ENCODE assay signal across 20 mouse cellular contexts in the genomic region with DNA sequence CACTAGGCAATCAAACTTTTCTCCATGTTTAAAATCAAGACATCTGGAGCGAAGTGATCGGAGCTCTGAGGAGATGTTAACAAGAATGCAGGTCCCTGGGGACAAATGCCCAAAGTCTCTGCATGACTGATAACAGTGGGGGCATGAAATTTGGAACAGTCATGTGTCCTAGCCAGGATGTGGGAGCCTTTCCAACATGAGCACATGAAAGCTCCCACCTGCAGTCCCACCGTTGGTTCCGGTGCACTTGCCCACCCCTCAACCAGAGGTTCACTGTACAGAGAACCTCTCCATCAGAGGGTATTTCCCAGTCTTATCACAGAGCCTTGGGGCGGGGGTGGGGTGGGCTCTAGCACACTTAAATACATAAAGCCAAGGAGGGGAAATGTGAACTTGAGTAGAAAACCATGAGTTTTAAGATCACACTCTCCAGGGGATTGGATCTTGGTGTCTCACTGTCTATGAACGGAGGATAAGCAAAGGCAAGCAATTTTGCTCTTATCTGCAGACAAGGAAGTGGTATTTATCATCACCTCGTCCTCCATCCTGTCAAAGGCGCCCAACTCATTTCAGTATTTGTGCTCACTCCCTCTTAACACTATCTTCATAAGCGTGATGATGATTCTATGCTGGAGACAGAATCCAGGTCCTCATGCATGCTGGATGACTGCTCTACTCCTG.
DNase-seq lines count a peak whose midpoint lies in the region; ATAC-seq and TF ChIP-seq lines count a peak whose summit lies in the region.
"Had no signal": no experiment of that assay in that cellular context is flagged by ENCODE, and none has a peak within 500 bp of the region (broad histone marks: within the 10 kb centered on the region; RNA-seq: fewer than 3 reads in every experiment).

No protein-coding gene starts in this region.

- no peaks in the 10 kb centered on the region for H3K27me3 ChIP-seq in small intestine, adult 2 months (ENCODE audit: control insufficient read depth, insufficient read depth, low read length)
- no peaks in the 10 kb centered on the region for H3K27me3 ChIP-seq in kidney, adult 2 months (replicated peaks; ENCODE audit: control insufficient read depth, insufficient read depth, low read length)
- H3K27me3 ChIP-seq: embryonic facial prominence, embryonic 12.5 days; hindbrain, embryonic 12.5 days; intestine, embryonic 15.5 days; kidney, embryonic 15.5 days; limb, embryonic 15.5 days; neural tube, embryonic 12.5 days had no signal

- no peak for TF ChIP-seq CTCF in small intestine, adult 2 months (IDR thresholded peaks at IDR 0.05; ENCODE audit: extremely low read depth, insufficient read length, insufficient replicate concordance, low read depth, low read length)
- TF ChIP-seq CTCF in kidney, adult 2 months (conservative IDR thresholded peaks at IDR 0.05; ENCODE audit: insufficient read depth, insufficient read length, low read depth, low read length), result no peak

- peak; percentile 63 for ATAC-seq in activated CD4-positive, CD25-positive, alpha-beta regulatory T cell, adult 4 months
- ATAC-seq: forebrain, embryonic 16.5 days; intestine, embryonic 15.5 days had no signal

- peak; percentile 2 for DNase-seq in lung, postnatal 25 days (ENCODE audit: low spot score)
- no peak for DNase-seq in lung, postnatal 4 days
- DNase-seq in thymus, postnatal 4 days, result peak; percentile 43
- no peak for DNase-seq in kidney, postnatal 4 days
- no peak for DNase-seq in kidney, adult 2 months
- DNase-seq in left cerebral cortex, postnatal 14 days (ENCODE audit: low spot score in 2 of 2), result no peak
- DNase-seq: adrenal gland, postnatal 14 days; cerebellum, postnatal 10 days; gastrocnemius, postnatal 25 days; heart, postnatal 10 days; lung, postnatal 10 days had no signal

- H3K27ac ChIP-seq in small intestine, adult 2 months (ENCODE audit: insufficient read depth, low read depth, low read length), result 0 out of 2 replicates have a peak overlapping the region, but pooled peaks have one; percentile 46
- no peak overlapping the region for H3K27ac ChIP-seq in kidney, adult 2 months (ENCODE audit: insufficient read depth, low read depth, low read length)
- H3K27ac ChIP-seq: embryonic facial prominence, embryonic 12.5 days; hindbrain, embryonic 12.5 days; intestine, embryonic 15.5 days; kidney, embryonic 15.5 days; limb, embryonic 15.5 days; neural tube, embryonic 12.5 days had no signal

- WGBS in small intestine, adult 2 months, result 86% methylated on average over 9 of the region's 9 CpGs
- WGBS in kidney, adult 2 months, result 85% methylated on average over 9 of the region's 9 CpGs

- no peak for TF ChIP-seq POLR2A in small intestine, adult 2 months (IDR thresholded peaks at IDR 0.05; ENCODE audit: low read depth, low read length)
- no peak for TF ChIP-seq POLR2A in kidney, adult 2 months (IDR thresholded peaks at IDR 0.05; ENCODE audit: low read depth, low read length)

- peaks cover 4% of the 10 kb centered on the region; the same call in 1 of the 2 replicates for H3K4me1 ChIP-seq in small intestine, adult 2 months (ENCODE audit: control insufficient read depth, insufficient read depth, insufficient read length, low read length)
- no peaks in the 10 kb centered on the region for H3K4me1 ChIP-seq in kidney, adult 2 months (ENCODE audit: control insufficient read depth, insufficient read depth, low read length)
- H3K4me1 ChIP-seq: embryonic facial prominence, embryonic 12.5 days; hindbrain, embryonic 12.5 days; intestine, embryonic 15.5 days; limb, embryonic 15.5 days; neural tube, embryonic 12.5 days had no signal

- H3K36me3 ChIP-seq in small intestine, adult 2 months (ENCODE audit: control insufficient read depth, insufficient read depth, low read length), result no peaks in the 10 kb centered on the region
- H3K36me3 ChIP-seq in kidney, adult 2 months (ENCODE audit: control insufficient read depth, insufficient read depth, low read length), result no peaks in the 10 kb centered on the region
- H3K36me3 ChIP-seq: embryonic facial prominence, embryonic 12.5 days; hindbrain, embryonic 12.5 days; intestine, embryonic 15.5 days; kidney, embryonic 15.5 days; limb, embryonic 15.5 days; neural tube, embryonic 12.5 days had no signal

- no peak overlapping the region for H3K4me3 ChIP-seq in small intestine, adult 2 months (ENCODE audit: low read depth, low read length)
- no peak overlapping the region for H3K4me3 ChIP-seq in kidney, adult 2 months (ENCODE audit: insufficient read depth, low read depth, low read length)
- H3K4me3 ChIP-seq: embryonic facial prominence, embryonic 12.5 days; hindbrain, embryonic 12.5 days; intestine, embryonic 15.5 days; kidney, embryonic 15.5 days; limb, embryonic 15.5 days; neural tube, embryonic 12.5 days had no signal

- intact Hi-C loops in left cerebral cortex, postnatal 14 days (cut with DNase I), result no loop called here

Comparison
In these comparisons a context has a peak if more than half of its experiments do, and no peak if none do; other contexts are left out.
1. DNase-seq: peak in lung, postnatal 25 days (single experiment) and thymus, postnatal 4 days (single experiment); none in lung, postnatal 4 days (0 of 2), kidney, postnatal 4 days (0 of 2), kidney, adult 2 months (single experiment) and left cerebral cortex, postnatal 14 days (0 of 2).